Mouse (Mus musculus) T-helper 17 cell (primary cell): Measurements from ENCODE around the gene Gabrb2.

Source experiments
- in situ Hi-C, 2 experiments: fragments of 300-600 bp; cut with MboI, MseI; formaldehyde crosslinking; loops; 1 replicate in 1 of 2; 2 replicates in 1 of 2; pipeline ENCODE4 v1.15.1; 2025; ENCODE audit warnings: high pct_unique_total_duplicates in 2 of 2

Gabrb2 gene

GRCm38 (mm10) chr11:42418996-42419782 lies at the start of gene Gabrb2:
Gene Gabrb2, plus strand, starts transcription at chr11:42419757.
- in situ Hi-C loops, result loop anchor here in 1 of 2 experiments (10.0 kb wide), 1 partner anchor 746 kb away; no protein-coding TSS in a partner anchor

- in situ Hi-C loops, result no loop called here
Measured at GRCm38 (mm10) chr11:42378983-42379382, 40.6 kb upstream of the Gabrb2 start.

GRCm38 (mm10) chr11:42386486-42386885 lies 33.1 kb upstream of the Gabrb2 start:
- in situ Hi-C loops, result no loop called here

GRCm38 (mm10) chr11:42390682-42391290 lies 28.8 kb upstream of the Gabrb2 start:
- in situ Hi-C loops, result no loop called here

- in situ Hi-C loops, result no loop called here
Measured at GRCm38 (mm10) chr11:42393451-42393850, 26.1 kb upstream of the Gabrb2 start.

- in situ Hi-C loops, result loop anchor here (10.0 kb wide), 2 partner anchors 745 to 1595 kb away; no protein-coding TSS in a partner anchor
Measured at GRCm38 (mm10) chr11:42419791-42420633, 455 bp downstream of the Gabrb2 start.

GRCm38 (mm10) chr11:42420634-42421470 lies 1.3 kb downstream of the Gabrb2 start:
- in situ Hi-C loops, result loop anchor here in 1 of 2 experiments (10.0 kb wide), 1 partner anchor 1596 kb away; no protein-coding TSS in a partner anchor

GRCm38 (mm10) chr11:42423231-42423630 lies 3.7 kb downstream of the Gabrb2 start:
- in situ Hi-C loops, result loop anchor here in 1 of 2 experiments (10.0 kb wide), 1 partner anchor 1598 kb away; no protein-coding TSS in a partner anchor

GRCm38 (mm10) chr11:42431495-42431894 lies 11.9 kb downstream of the Gabrb2 start:
- in situ Hi-C loops, result no loop called here

DNA sequence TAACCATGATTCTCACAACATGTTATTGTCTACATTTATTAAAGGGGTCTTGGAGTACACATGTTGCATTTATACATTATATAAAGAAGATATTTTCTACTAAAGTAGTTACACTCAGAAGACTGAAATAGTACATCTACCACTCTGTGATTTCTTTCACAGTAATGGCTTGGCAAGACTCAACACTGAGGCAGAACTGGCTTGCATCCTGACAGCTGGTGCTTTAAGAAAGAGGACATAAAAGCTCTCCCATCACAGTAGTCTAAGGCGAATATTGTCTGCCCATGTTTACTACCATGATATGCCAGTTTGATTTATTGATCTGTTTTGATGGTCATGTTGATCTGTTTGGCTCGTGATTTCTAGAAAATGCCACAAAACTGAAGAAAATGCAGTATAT lies 19.4 kb downstream of the Gabrb2 start:
- in situ Hi-C loops, result no loop called here

GRCm38 (mm10) chr11:42443641-42444040 lies 24.1 kb downstream of the Gabrb2 start:
- in situ Hi-C loops, result no loop called here

DNA sequence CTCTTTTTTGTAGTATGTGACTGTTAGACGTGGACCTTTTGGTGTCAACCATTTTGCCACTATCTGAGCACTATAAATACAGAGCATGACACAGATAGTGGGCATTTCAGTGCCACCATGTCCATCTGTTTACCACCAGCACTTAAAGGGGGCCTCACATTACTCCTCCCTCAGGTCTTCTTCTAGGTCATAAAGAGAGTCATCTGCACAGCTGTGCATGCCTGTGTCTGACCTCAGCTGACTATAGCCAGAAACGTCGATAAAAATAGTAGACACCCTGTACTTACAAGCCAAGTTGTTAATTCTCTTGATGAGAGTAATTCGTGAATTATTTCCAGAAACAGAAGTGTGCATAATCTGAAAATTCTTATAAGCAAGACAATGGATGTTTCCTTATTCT lies 29.4 kb downstream of the Gabrb2 start:
- in situ Hi-C loops, result no loop called here

DNA sequence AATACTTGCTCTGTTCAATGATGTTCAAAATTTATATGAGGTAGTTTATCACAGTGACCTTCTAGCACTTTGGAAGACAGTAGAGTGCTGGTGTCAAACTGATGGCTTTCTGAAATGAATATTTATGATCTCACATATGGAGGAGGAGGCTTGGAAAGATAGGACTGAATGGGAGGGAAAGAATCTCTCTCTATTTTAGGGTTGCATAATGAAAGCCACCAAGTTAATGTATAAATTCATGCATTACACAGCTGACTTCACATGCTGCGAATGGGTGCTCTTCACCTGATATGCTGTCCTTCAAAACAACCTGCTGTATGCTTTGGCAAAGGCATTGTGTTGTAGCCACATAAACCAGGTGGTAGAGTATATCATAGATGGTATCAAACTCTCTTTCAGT lies 44.6 kb downstream of the Gabrb2 start:
- in situ Hi-C loops, result loop anchor here in 1 of 2 experiments (25.0 kb wide), 1 partner anchor 1398 kb away; no protein-coding TSS in a partner anchor

DNA sequence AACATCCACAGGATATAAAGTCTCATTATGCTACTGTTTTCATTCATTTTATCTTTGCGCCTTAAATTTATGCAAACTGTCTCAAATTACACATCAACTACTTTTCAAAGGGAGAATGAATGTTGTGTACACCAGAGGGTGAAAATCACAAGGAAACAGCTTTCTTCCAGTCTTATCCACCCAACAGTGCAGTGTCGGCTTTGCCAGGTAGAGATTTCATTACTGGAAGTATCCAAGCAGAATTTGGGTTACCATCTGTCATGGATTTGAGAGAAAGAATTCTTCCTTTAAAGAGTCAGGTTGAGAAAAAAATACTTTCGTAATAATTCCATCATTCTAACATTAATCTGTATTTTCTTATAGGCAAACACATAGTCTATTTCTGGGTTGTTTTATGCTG lies 48.8 kb downstream of the Gabrb2 start:
- in situ Hi-C loops, result loop anchor here in 1 of 2 experiments (25.0 kb wide), 1 partner anchor 1394 kb away; no protein-coding TSS in a partner anchor

DNA sequence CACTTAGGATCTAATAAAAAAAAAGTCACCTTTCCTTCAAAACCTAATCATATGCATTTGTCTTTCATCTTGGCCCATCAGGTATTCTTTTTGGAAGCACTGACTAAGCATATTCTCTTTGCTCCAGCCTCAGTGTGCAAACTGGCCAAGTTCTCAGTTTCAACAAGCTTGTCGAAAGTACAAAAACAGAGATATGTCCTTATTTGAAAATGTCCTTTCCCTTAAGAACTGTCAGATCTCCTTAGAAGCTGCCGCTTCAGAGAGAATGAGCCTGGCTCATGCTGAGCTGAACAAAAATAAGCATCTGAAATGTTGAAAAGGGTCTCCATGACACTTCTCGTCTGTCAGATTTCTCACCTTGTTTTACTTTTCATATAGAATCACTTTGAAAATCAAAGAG lies 55.0 kb downstream of the Gabrb2 start:
- in situ Hi-C loops, result loop anchor here in 1 of 2 experiments (25.0 kb wide), 1 partner anchor 1388 kb away; no protein-coding TSS in a partner anchor

DNA sequence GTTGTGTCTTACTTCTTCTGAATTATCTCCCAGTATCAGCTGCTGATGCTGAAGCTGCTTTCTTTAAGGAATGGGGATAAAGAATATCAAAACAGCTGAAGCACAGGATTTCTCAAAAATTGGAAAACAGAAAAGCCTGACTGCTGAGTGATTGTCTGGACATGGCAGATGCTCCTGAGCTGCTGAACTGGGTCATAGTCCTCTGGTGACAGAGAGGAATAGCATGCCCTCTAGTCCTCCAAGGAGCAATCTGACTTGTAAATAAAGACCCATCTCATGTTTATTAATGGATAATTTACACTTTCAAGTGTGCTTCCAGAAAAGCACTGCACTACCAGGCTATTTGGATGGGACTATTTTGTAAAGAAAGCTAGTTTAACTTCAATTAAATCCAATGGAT lies 68.1 kb downstream of the Gabrb2 start:
- in situ Hi-C loops, result no loop called here

- in situ Hi-C loops, result no loop called here
Measured at GRCm38 (mm10) chr11:42501166-42501565, 81.6 kb downstream of the Gabrb2 start.

- in situ Hi-C loops, result no loop called here
Measured at GRCm38 (mm10) chr11:42505436-42505835, 85.9 kb downstream of the Gabrb2 start.

- in situ Hi-C loops, result no loop called here
Measured at GRCm38 (mm10) chr11:42505911-42506310, 86.4 kb downstream of the Gabrb2 start.

DNA sequence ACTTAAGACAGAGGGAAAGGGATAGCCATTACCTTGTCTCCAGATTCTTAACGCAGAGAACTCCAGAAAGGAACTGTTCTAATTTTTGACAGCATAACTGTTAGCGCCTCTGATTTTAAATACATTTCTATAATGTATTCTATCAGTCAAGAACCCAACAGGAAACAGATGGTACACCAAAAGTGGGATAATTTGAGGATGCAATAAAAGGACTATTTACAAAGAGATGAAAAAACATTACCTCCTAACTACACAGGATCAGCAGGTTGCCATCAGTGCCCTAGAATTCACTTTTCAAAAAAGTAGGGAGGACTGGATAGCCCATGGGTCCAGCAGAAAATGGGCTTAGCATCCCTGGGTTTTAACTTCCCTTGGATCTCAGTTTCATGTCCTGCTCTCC lies 102.4 kb downstream of the Gabrb2 start:
- in situ Hi-C loops, result no loop called here
